Mouse (Mus musculus) CH12.LX (cell line): ENCODE measurements around the gene Pum2. TPM values are rescaled to one million over a fixed set of nuclear protein-coding genes. Genes with fewer than 3 reads are reported as not detected.

Experiments used
- DNase-seq: peaks from one replicate; pipeline ENCODE4 v3.0.0-alpha.2; 2013; ENCODE audit errors: extremely low read depth
- H3K27ac ChIP-seq: 2 replicates; pipeline ENCODE4 v1.5.1; 2012; ENCODE audit warnings: low read depth, mild to moderate bottlenecking, control low read depth, moderate library complexity; ENCODE audit not compliant: insufficient read depth
- H3K27me3 ChIP-seq: replicated peaks from 2 replicates; pipeline ENCODE3; 2012; ENCODE audit warnings: inconsistent platforms
- H3K36me3 ChIP-seq, 2 experiments: replicated peaks in 1 of 2; 2 replicates each; pipeline versions ENCODE3 to v1.6.1; 2012; ENCODE audit warnings: inconsistent platforms in 1 of 2, low read length in 1 of 2, mild to moderate bottlenecking in 1 of 2, mixed read lengths in 1 of 2, moderate library complexity in 1 of 2; ENCODE audit not compliant: control insufficient read depth in 1 of 2, insufficient read depth in 1 of 2
- H3K4me1 ChIP-seq, 2 experiments: 2 replicates each; pipeline ENCODE4 v1.6.1; 2012; ENCODE audit warnings: inconsistent platforms in 1 of 2, moderate library complexity in 1 of 2; ENCODE audit not compliant: insufficient read depth in 2 of 2, control insufficient read depth in 1 of 2
- H3K4me2 ChIP-seq: 2 replicates; pipeline ENCODE4 v1.6.1; 2012; ENCODE audit warnings: low read depth, mild to moderate bottlenecking, control low read depth; ENCODE audit not compliant: poor library complexity, insufficient read depth, severe bottlenecking
- H3K4me3 ChIP-seq, 3 experiments: fragments of 150-350 bp in 1 of 3; sonication (generic) in 1 of 3; replicated peaks in 1 of 3; 2 replicates each; pipeline versions ENCODE3 to v1.5.1; 2011 to 2012; ENCODE audit warnings: low read depth in 2 of 3, low read length in 2 of 3, mild to moderate bottlenecking in 2 of 3, moderate library complexity in 2 of 3, control low read depth in 1 of 3, improper control_type of control experiment in 1 of 3, inconsistent platforms in 1 of 3, mixed read lengths in 1 of 3; ENCODE audit not compliant: poor library complexity in 1 of 3
- H3K79me2 ChIP-seq: replicated peaks from 2 replicates; pipeline ENCODE4 v1.6.1; 2012; ENCODE audit warnings: mild to moderate bottlenecking, moderate library complexity; ENCODE audit not compliant: control insufficient read depth, poor library complexity, insufficient read depth, severe bottlenecking; ENCODE audit errors: extremely low read depth
- H3K9ac ChIP-seq: 2 replicates; pipeline ENCODE4 v1.6.1; 2012; ENCODE audit warnings: low read depth, mild to moderate bottlenecking, control low read depth, moderate library complexity; ENCODE audit not compliant: insufficient read depth
- H3K9me3 ChIP-seq: replicated peaks from 2 replicates; pipeline ENCODE3; 2012; ENCODE audit warnings: low read length, inconsistent platforms, mixed read lengths
- BHLHE40 ChIP-seq: IDR thresholded peaks from 2 replicates; pipeline ENCODE4 v1.6.1; 2011; ENCODE audit warnings: mild to moderate bottlenecking, low read depth, low read length, improper control_type of control experiment
- CHD1 ChIP-seq: IDR thresholded peaks from 2 replicates; pipeline ENCODE4 v1.6.1; 2012; ENCODE audit warnings: low read depth, low read length, improper control_type of control experiment, inconsistent platforms
- E2F4 ChIP-seq: IDR thresholded peaks from 2 replicates; pipeline ENCODE4 v1.6.1; 2011; ENCODE audit warnings: low read depth, low read length, improper control_type of control experiment; ENCODE audit not compliant: insufficient replicate concordance
- ELF1 ChIP-seq: IDR thresholded peaks from 2 replicates; pipeline ENCODE4 v1.6.1; 2014; ENCODE audit warnings: low read depth, mild to moderate bottlenecking, inconsistent platforms, low read length, improper control_type of control experiment
- EP300 ChIP-seq: IDR thresholded peaks from 2 replicates; pipeline ENCODE4 v1.6.1; 2011; ENCODE audit warnings: low read length, improper control_type of control experiment
- GABPA ChIP-seq: IDR thresholded peaks from 2 replicates; pipeline ENCODE4 v1.6.1; 2012; ENCODE audit warnings: low read depth, low read length, improper control_type of control experiment, inconsistent platforms; ENCODE audit not compliant: insufficient replicate concordance
- HCFC1 ChIP-seq: IDR thresholded peaks from 2 replicates; pipeline ENCODE4 v1.6.1; 2012; ENCODE audit warnings: low read depth, mild to moderate bottlenecking, inconsistent platforms, low read length, improper control_type of control experiment
- KAT2A ChIP-seq: IDR thresholded peaks from 2 replicates; pipeline ENCODE4 v1.6.1; 2012; ENCODE audit warnings: low read length, improper control_type of control experiment, inconsistent platforms; ENCODE audit not compliant: insufficient replicate concordance
- MAFK ChIP-seq: IDR thresholded peaks from 2 replicates; pipeline ENCODE4 v1.6.1; 2011; ENCODE audit warnings: low read length, improper control_type of control experiment; ENCODE audit not compliant: insufficient replicate concordance
- NELFE ChIP-seq: IDR thresholded peaks from 2 replicates; pipeline ENCODE4 v1.6.1; 2011; ENCODE audit warnings: low read depth, low read length, improper control_type of control experiment
- PAX5 ChIP-seq: IDR thresholded peaks from 2 replicates; pipeline ENCODE4 v1.6.1; 2012; ENCODE audit warnings: low read length, inconsistent platforms, mixed read lengths
- POLR2AphosphoS2 ChIP-seq: IDR thresholded peaks from 2 replicates; pipeline ENCODE4 v1.6.1; 2011; ENCODE audit warnings: low read depth, low read length, improper control_type of control experiment
- SIN3A ChIP-seq: IDR thresholded peaks from 2 replicates; pipeline ENCODE4 v1.6.1; 2012; ENCODE audit warnings: low read length, improper control_type of control experiment, inconsistent platforms
- TCF12 ChIP-seq: IDR thresholded peaks from 2 replicates; pipeline ENCODE4 v1.6.1; 2014; ENCODE audit warnings: low read depth, mild to moderate bottlenecking, inconsistent platforms, low read length, improper control_type of control experiment
- USF1 ChIP-seq: IDR thresholded peaks from 2 replicates; pipeline ENCODE4 v1.6.1; 2014; ENCODE audit warnings: low read depth, mild to moderate bottlenecking, inconsistent platforms, low read length, improper control_type of control experiment
- ZMIZ1 ChIP-seq: IDR thresholded peaks from 2 replicates; pipeline ENCODE4 v1.6.1; 2012; ENCODE audit warnings: low read depth, mild to moderate bottlenecking, inconsistent platforms, low read length, improper control_type of control experiment
- ZNF384 ChIP-seq: IDR thresholded peaks from 2 replicates; pipeline ENCODE4 v1.6.1; 2012; ENCODE audit warnings: low read depth, low read length, improper control_type of control experiment, inconsistent platforms
- dilution Hi-C: fragments of 300-500 bp; cut with MboI; formaldehyde crosslinking; loops from 2 replicates; pipeline ENCODE4 v1.14.3; 2020; ENCODE audit warnings: low sequenced_read_pairs; ENCODE audit not compliant: extremely low pct_unique_long_range_greater_than_20kb, extremely low pct_ligation_motif_present
- in situ Hi-C: fragments of 300-500 bp; cut with MboI; formaldehyde crosslinking; loops from 3 replicates; pipeline ENCODE4 v1.14.3; 2019; ENCODE audit warnings: low sequenced_read_pairs, low pct_ligation_motif_present, low pct_unique_long_range_greater_than_20kb, mixed read lengths
- polyA plus RNA-seq: library from polyadenylated mRNA; unstranded; fragments of >175 nt; gene quantifications from 2 replicates; pipeline ENCODE4 v1.2.1, GENCODE M21; 2012; ENCODE audit warnings: low read depth; ENCODE audit not compliant: insufficient read length
- total RNA-seq, 2 experiments: library from RNA; depleted of rRNA; stranded (reverse); fragments of 300-350 nt in 1 of 2; fragments of >200 nt in 1 of 2; gene quantifications; 2 replicates each; pipeline ENCODE4 v1.2.3; 2012 to 2014

Gene Pum2
- total and polyA plus RNA-seq, 3 experiments, result 52.9 to 90.2 (median 62.7) TPM

GRCm38 (mm10) chr12:8773336-8773735, 99.4 kb downstream of the Pum2 start:
- H3K4me2 ChIP-seq, result peak overlapping the region; percentile 24; the same call in 1 of the 2 replicates
- DNase-seq, result no peak
- dilution Hi-C loops, result no loop called here
- no peak overlapping the region for H3K27ac ChIP-seq
- H3K27me3 ChIP-seq, result peaks cover 13% of the 10 kb centered on the region
- peak overlapping the region in 1 of 3 experiments; percentile 58 for H3K4me3 ChIP-seq
- H3K36me3 ChIP-seq, result no peaks in the 10 kb centered on the region
- H3K9me3 ChIP-seq, result peaks cover 4% of the 10 kb centered on the region
- in situ Hi-C loops, result loop anchor here (10.0 kb wide), 1 partner anchor 241 kb away; no protein-coding TSS in a partner anchor
- no peaks in the 10 kb centered on the region for H3K79me2 ChIP-seq
- no peak overlapping the region for H3K9ac ChIP-seq
- no peak for TF ChIP-seq E2F4
- TF ChIP-seq MAFK, result peak; percentile 76
- peaks cover 0 to 10% of the 10 kb centered on the region in 2 experiments; a peak in 2 of 4 replicates for H3K4me1 ChIP-seq

GRCm38 (mm10) chr12:8774183-8774582, 100.2 kb downstream of the Pum2 start:
- Histone ChIP-seq H3K9me3 (peaks cover 4% of the 10 kb centered on the region), H3K4me2 (no peak overlapping the region), H3K4me1 (peaks cover 0 to 10% of the 10 kb centered on the region in 2 experiments; a peak in 2 of 4 replicates), H3K27ac (no peak overlapping the region), H3K27me3 (peaks cover 13% of the 10 kb centered on the region), H3K79me2 (no peaks in the 10 kb centered on the region), H3K36me3 (no peaks in the 10 kb centered on the region), H3K4me3 (no peak overlapping the region), H3K9ac (no peak overlapping the region)
- dilution Hi-C loops (no loop called here), in situ Hi-C loops (loop anchor here (10.0 kb wide), 1 partner anchor 241 kb away; no protein-coding TSS in a partner anchor)
- no peak for DNase-seq
- TF ChIP-seq BHLHE40 (no peak), NELFE (no peak), E2F4 (no peak), MAFK (no peak), ZNF384 (no peak), CHD1 (no peak), HCFC1 (no peak), SIN3A (no peak), EP300 (no peak), GABPA (no peak), ELF1 (no peak), TCF12 (no peak), PAX5 (no peak), KAT2A (no peak), ZMIZ1 (no peak), POLR2AphosphoS2 (no peak), USF1 (no peak)
